Mouse (Mus musculus): ENCODE measurements at regions not wholly inside any gene's neighbourhood (a gene's known extent, or its start where the extent isn't known, plus 50 kb on each side); places are given as distances from the start of the nearest gene placed in this dataset.

DNA sequence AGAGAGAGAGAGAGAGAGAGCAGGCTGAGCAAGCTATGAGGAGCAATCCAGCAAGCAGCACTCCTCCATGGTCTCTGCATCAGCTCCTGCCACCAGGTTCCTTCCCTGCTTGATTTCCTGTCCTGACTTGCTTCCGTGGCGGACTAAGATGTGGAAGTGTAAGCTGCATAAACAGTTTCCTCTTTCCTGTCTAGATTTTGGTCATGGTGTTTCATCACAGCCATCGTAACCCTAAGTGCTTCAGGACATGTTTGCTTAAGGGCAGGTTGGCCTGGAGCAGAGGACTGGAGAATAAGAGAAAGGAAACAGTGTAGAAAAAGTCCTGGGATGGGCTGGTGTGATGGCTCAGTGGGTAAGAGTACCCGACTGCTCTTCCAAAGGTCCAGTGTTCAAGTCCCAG, 133.9 kb downstream of the Dyrk2 start:
- no peak overlapping the region for H3K4me2 ChIP-seq (ENCODE audit: low read depth, low read length)
- no peak for ATAC-seq (ENCODE audit: low read depth)
- no peak overlapping the region for H3K27ac ChIP-seq (ENCODE audit: low read depth, low read length)
- H3K9me3 ChIP-seq (ENCODE audit: control insufficient read depth, low read length), result no peaks in the 10 kb centered on the region
- H3K9ac ChIP-seq (replicated peaks; ENCODE audit: low read depth, low read length), result no peak overlapping the region
- no peaks in the 10 kb centered on the region for H3K27me3 ChIP-seq (ENCODE audit: control insufficient read depth, insufficient read depth, low read length)
- H3K4me3 ChIP-seq (ENCODE audit: low read depth, low read length), result no peak overlapping the region
- WGBS, result 96% methylated on average over 4 of the region's 4 CpGs
- H3K36me3 ChIP-seq (ENCODE audit: control insufficient read depth, insufficient read depth, low read length), result no peaks in the 10 kb centered on the region
- no peaks in the 10 kb centered on the region for H3K4me1 ChIP-seq (ENCODE audit: control insufficient read depth, insufficient read depth, low read length)

DNA sequence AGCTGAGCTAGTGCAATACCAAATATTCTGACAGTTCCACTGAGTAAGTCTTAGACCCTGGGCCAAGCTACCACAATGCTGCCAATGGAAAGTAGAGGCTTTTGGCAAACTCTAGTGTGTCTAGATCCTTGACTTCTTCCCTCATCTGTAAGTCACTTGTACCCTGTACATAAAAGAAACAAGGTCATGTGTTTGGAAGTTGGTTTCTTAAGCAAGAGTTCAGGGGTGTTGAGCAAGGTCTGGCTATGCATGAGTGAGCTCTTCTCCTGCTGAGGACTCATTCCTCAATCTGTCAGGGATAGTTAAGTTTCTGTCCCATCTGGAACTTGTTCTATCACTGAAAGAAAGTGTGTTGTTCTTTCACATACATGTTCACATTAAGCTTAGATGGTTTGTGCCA, 132.9 kb downstream of the Dyrk2 start:
- Histone ChIP-seq H3K9ac (replicated peaks; ENCODE audit: low read depth, low read length) (no peak overlapping the region), H3K27me3 (ENCODE audit: control insufficient read depth, insufficient read depth, low read length) (no peaks in the 10 kb centered on the region), H3K27ac (ENCODE audit: low read depth, low read length) (no peak overlapping the region), H3K9me3 (ENCODE audit: control insufficient read depth, low read length) (no peaks in the 10 kb centered on the region), H3K4me1 (ENCODE audit: control insufficient read depth, insufficient read depth, low read length) (no peaks in the 10 kb centered on the region), H3K36me3 (ENCODE audit: control insufficient read depth, insufficient read depth, low read length) (no peaks in the 10 kb centered on the region), H3K4me2 (ENCODE audit: low read depth, low read length) (no peak overlapping the region), H3K4me3 (ENCODE audit: low read depth, low read length) (no peak overlapping the region)
- ATAC-seq (ENCODE audit: low read depth), result no peak

DNA sequence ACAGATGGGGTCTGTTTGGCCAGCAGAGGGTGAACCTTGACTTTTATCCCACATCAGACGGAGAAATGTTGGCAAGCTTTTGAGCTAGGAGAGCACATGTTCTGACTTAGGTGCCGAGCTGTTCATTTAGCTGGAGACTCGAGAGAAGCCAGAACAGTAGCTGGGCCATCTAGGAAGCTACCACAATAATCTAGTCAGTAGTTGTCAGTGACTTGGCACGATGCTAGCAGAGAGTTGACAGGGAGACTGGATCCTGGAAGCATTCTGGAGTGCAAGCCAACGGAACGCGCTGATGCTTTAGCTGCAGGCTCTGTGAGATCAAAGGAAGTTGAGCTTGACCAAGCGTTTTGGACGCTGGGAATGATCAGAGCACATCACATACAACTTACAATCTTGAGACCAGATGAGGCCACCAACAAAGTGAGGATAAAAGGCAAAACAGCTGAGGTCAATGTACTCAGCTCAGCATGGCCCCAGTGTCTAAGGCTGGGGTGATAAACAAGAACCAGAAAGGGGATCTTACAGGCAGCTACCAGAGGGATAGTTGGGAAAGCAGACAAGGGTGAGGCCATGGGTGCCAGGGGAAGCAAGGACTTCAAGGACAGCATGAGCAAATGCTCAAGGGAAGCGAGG, 130.0 kb downstream of the Dyrk2 start:
- ATAC-seq (ENCODE audit: low read depth), result no peak
- H3K36me3 ChIP-seq (ENCODE audit: control insufficient read depth, insufficient read depth, low read length), result no peaks in the 10 kb centered on the region
- no peak overlapping the region for H3K4me3 ChIP-seq (ENCODE audit: low read depth, low read length)
- 86% methylated on average over 10 of the region's 10 CpGs for WGBS
- H3K4me1 ChIP-seq (ENCODE audit: control insufficient read depth, insufficient read depth, low read length), result no peaks in the 10 kb centered on the region
- H3K9me3 ChIP-seq (ENCODE audit: control insufficient read depth, low read length), result no peaks in the 10 kb centered on the region
- no peak overlapping the region for H3K4me2 ChIP-seq (ENCODE audit: low read depth, low read length)
- H3K27ac ChIP-seq (ENCODE audit: low read depth, low read length), result no peak overlapping the region
- no peak overlapping the region for H3K9ac ChIP-seq (replicated peaks; ENCODE audit: low read depth, low read length)
- H3K27me3 ChIP-seq (ENCODE audit: control insufficient read depth, insufficient read depth, low read length), result no peaks in the 10 kb centered on the region

- no peaks in the 10 kb centered on the region for H3K9me3 ChIP-seq (ENCODE audit: control insufficient read depth, low read length)
- H3K4me1 ChIP-seq (ENCODE audit: control insufficient read depth, insufficient read depth, low read length), result peaks cover 4% of the 10 kb centered on the region; the same call in 1 of the 2 replicates
- no peak overlapping the region for H3K9ac ChIP-seq (replicated peaks; ENCODE audit: low read depth, low read length)
- no peaks in the 10 kb centered on the region for H3K27me3 ChIP-seq (ENCODE audit: control insufficient read depth, insufficient read depth, low read length)
- H3K4me2 ChIP-seq (ENCODE audit: low read depth, low read length), result no peak overlapping the region
- no peak overlapping the region for H3K27ac ChIP-seq (ENCODE audit: low read depth, low read length)
- no peak for ATAC-seq (ENCODE audit: low read depth)
- no peak overlapping the region for H3K4me3 ChIP-seq (ENCODE audit: low read depth, low read length)
- H3K36me3 ChIP-seq (ENCODE audit: control insufficient read depth, insufficient read depth, low read length), result no peaks in the 10 kb centered on the region
- 95% methylated on average over 9 of the region's 9 CpGs for WGBS
Observed at GRCm38 (mm10) chr10:118743831-118744230, 126.2 kb downstream of the Dyrk2 start.

- Histone ChIP-seq H3K4me3 (ENCODE audit: low read depth, low read length) (no peak overlapping the region), H3K27ac (ENCODE audit: low read depth, low read length) (no peak overlapping the region), H3K27me3 (ENCODE audit: control insufficient read depth, insufficient read depth, low read length) (no peaks in the 10 kb centered on the region), H3K4me1 (ENCODE audit: control insufficient read depth, insufficient read depth, low read length) (peaks cover 4% of the 10 kb centered on the region; the same call in 1 of the 2 replicates), H3K9ac (replicated peaks; ENCODE audit: low read depth, low read length) (no peak overlapping the region), H3K4me2 (ENCODE audit: low read depth, low read length) (no peak overlapping the region), H3K36me3 (ENCODE audit: control insufficient read depth, insufficient read depth, low read length) (no peaks in the 10 kb centered on the region), H3K9me3 (ENCODE audit: control insufficient read depth, low read length) (no peaks in the 10 kb centered on the region)
- WGBS, result 54% methylated on average over 4 of the region's 4 CpGs
- ATAC-seq (ENCODE audit: low read depth), result no peak
Observed at GRCm38 (mm10) chr10:118746719-118747395, 123.2 kb downstream of the Dyrk2 start.

DNA sequence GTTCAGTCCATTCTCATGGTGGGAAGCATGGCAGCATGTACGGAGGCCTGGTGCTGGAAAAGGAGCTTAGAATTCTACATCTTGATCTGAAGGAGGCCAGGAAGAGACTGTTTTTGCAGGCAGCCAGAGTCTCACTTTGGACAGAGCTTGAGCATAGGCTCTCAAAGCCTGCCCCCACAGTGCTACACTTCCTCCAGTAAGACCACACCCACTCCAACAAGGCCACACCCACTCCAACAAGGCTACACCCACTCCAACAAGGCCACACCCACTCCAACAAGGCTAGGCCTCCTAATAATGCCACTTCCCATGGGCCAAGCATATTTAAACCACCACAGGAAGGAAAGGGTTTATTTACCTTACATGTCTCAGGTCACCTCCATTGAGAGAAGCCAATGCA, 121.0 kb downstream of the Dyrk2 start:
- H3K9ac ChIP-seq (replicated peaks; ENCODE audit: low read depth, low read length), result no peak overlapping the region
- no peaks in the 10 kb centered on the region for H3K36me3 ChIP-seq (ENCODE audit: control insufficient read depth, insufficient read depth, low read length)
- no peaks in the 10 kb centered on the region for H3K9me3 ChIP-seq (ENCODE audit: control insufficient read depth, low read length)
- WGBS, result 100% methylated on average over 1 of the region's 1 CpGs
- H3K4me1 ChIP-seq (ENCODE audit: control insufficient read depth, insufficient read depth, low read length), result peaks cover 4% of the 10 kb centered on the region; the same call in 1 of the 2 replicates
- H3K27me3 ChIP-seq (ENCODE audit: control insufficient read depth, insufficient read depth, low read length), result no peaks in the 10 kb centered on the region
- no peak for ATAC-seq (ENCODE audit: low read depth)
- no peak overlapping the region for H3K4me3 ChIP-seq (ENCODE audit: low read depth, low read length)
- no peak overlapping the region for H3K27ac ChIP-seq (ENCODE audit: low read depth, low read length)
- no peak overlapping the region for H3K4me2 ChIP-seq (ENCODE audit: low read depth, low read length)

- Histone ChIP-seq H3K4me3 (ENCODE audit: low read depth, low read length) (no peak overlapping the region), H3K36me3 (ENCODE audit: control insufficient read depth, insufficient read depth, low read length) (no peaks in the 10 kb centered on the region), H3K9ac (replicated peaks; ENCODE audit: low read depth, low read length) (no peak overlapping the region), H3K9me3 (ENCODE audit: control insufficient read depth, low read length) (no peaks in the 10 kb centered on the region), H3K27ac (ENCODE audit: low read depth, low read length) (no peak overlapping the region), H3K4me2 (ENCODE audit: low read depth, low read length) (no peak overlapping the region), H3K27me3 (ENCODE audit: control insufficient read depth, insufficient read depth, low read length) (no peaks in the 10 kb centered on the region), H3K4me1 (ENCODE audit: control insufficient read depth, insufficient read depth, low read length) (peaks cover 4% of the 10 kb centered on the region; the same call in 1 of the 2 replicates)
- 69% methylated on average over 6 of the region's 6 CpGs for WGBS
- no peak for ATAC-seq (ENCODE audit: low read depth)
Observed at GRCm38 (mm10) chr10:118749756-118750155, 120.3 kb downstream of the Dyrk2 start.

- Histone ChIP-seq H3K4me3 (ENCODE audit: low read depth, low read length) (no peak overlapping the region), H3K27me3 (ENCODE audit: control insufficient read depth, insufficient read depth, low read length) (no peaks in the 10 kb centered on the region), H3K4me2 (ENCODE audit: low read depth, low read length) (no peak overlapping the region), H3K27ac (ENCODE audit: low read depth, low read length) (no peak overlapping the region), H3K9me3 (ENCODE audit: control insufficient read depth, low read length) (no peaks in the 10 kb centered on the region), H3K36me3 (ENCODE audit: control insufficient read depth, insufficient read depth, low read length) (no peaks in the 10 kb centered on the region), H3K9ac (replicated peaks; ENCODE audit: low read depth, low read length) (no peak overlapping the region), H3K4me1 (ENCODE audit: control insufficient read depth, insufficient read depth, low read length) (peaks cover 4% of the 10 kb centered on the region; the same call in 1 of the 2 replicates)
- WGBS, result 86% methylated on average over 2 of the region's 2 CpGs
- ATAC-seq (ENCODE audit: low read depth), result no peak
Observed at GRCm38 (mm10) chr10:118751110-118751509, 118.9 kb downstream of the Dyrk2 start.

- Histone ChIP-seq H3K4me3 (ENCODE audit: low read depth, low read length) (no peak overlapping the region), H3K9ac (replicated peaks; ENCODE audit: low read depth, low read length) (no peak overlapping the region), H3K4me2 (ENCODE audit: low read depth, low read length) (no peak overlapping the region), H3K27ac (ENCODE audit: low read depth, low read length) (no peak overlapping the region), H3K36me3 (ENCODE audit: control insufficient read depth, insufficient read depth, low read length) (no peaks in the 10 kb centered on the region), H3K4me1 (ENCODE audit: control insufficient read depth, insufficient read depth, low read length) (no peaks in the 10 kb centered on the region), H3K27me3 (ENCODE audit: control insufficient read depth, insufficient read depth, low read length) (no peaks in the 10 kb centered on the region), H3K9me3 (ENCODE audit: control insufficient read depth, low read length) (no peaks in the 10 kb centered on the region)
- 80% methylated on average over 5 of the region's 5 CpGs for WGBS
- no peak for ATAC-seq (ENCODE audit: low read depth)
Observed at GRCm38 (mm10) chr10:118753061-118753775, 116.8 kb downstream of the Dyrk2 start.

Data from neural tube, embryonic 14.5 days (tissue).